Comparison of ENCODE assay signal across 9 mouse cellular contexts in genomic region chr17:28386150-28386905, GRCm38 (mm10). TPM values are rescaled to one million over a fixed set of nuclear protein-coding genes. Genes with fewer than 3 reads are reported as not detected.
A peak's percentile ranks its signal among the peaks of the same experiment; 100 is the strongest.
DNase-seq lines count a peak whose midpoint lies in the region; ATAC-seq and TF ChIP-seq lines count a peak whose summit lies in the region.
"Had no signal": no experiment of that assay in that cellular context is flagged by ENCODE, and none has a peak within 500 bp of the region (broad histone marks: within the 10 kb centered on the region; RNA-seq: fewer than 3 reads in every experiment).

No protein-coding gene starts in this region.

- DNase-seq in cerebellum, adult 2 months: peak; percentile 75 to 87
- DNase-seq in hindbrain, embryonic 10.5 days (ENCODE audit: low spot score): peak; percentile 84
- peak; percentile 58 for DNase-seq in layer of hippocampus, adult 9-11 months
- peak; percentile 85 for DNase-seq in lung, postnatal 10 days
- peak; percentile 74 for DNase-seq in retina, adult 2 months (ENCODE audit: low read depth, low spot score)
- DNase-seq in thymus, postnatal 14 days: peak; percentile 90

- peak; percentile 59; the same call in 1 of the 2 replicates for ATAC-seq in frontal cortex, adult (ENCODE audit: low TSS enrichment)

- no peaks in the 10 kb centered on the region for H3K36me3 ChIP-seq in E14TG2a.4 (ENCODE audit: insufficient read depth, low read length)
- H3K36me3 ChIP-seq in hindbrain, embryonic 10.5 days: no peaks in the 10 kb centered on the region

- 8% methylated on average over 23 of the region's 23 CpGs for WGBS in cerebellum, adult 2 months
- WGBS in hindbrain, embryonic 10.5 days: 5% methylated on average over 23 of the region's 23 CpGs

- no peak overlapping the region for H3K27ac ChIP-seq in cerebellum, adult 2 months (ENCODE audit: insufficient read depth, low read length)
- H3K27ac ChIP-seq in hindbrain, embryonic 10.5 days: no peak overlapping the region

- no peaks in the 10 kb centered on the region for H3K9me3 ChIP-seq in E14TG2a.4 (ENCODE audit: low read length)
- no peaks in the 10 kb centered on the region for H3K9me3 ChIP-seq in hindbrain, embryonic 10.5 days

- no peak for TF ChIP-seq POLR2A in cerebellum, adult 2 months (IDR thresholded peaks at IDR 0.05; ENCODE audit: borderline replicate concordance, insufficient read depth, low read length)

- peaks cover 32% of the 10 kb centered on the region for H3K4me1 ChIP-seq in E14TG2a.4 (replicated peaks; ENCODE audit: low read depth, low read length)
- H3K4me1 ChIP-seq in cerebellum, adult 2 months (ENCODE audit: control insufficient read depth, insufficient read depth, low read length): peaks cover 3% of the 10 kb centered on the region; the same call in 1 of the 2 replicates
- peaks cover 12% of the 10 kb centered on the region for H3K4me1 ChIP-seq in hindbrain, embryonic 10.5 days (replicated peaks)

- H3K27me3 ChIP-seq in E14TG2a.4 (ENCODE audit: insufficient read depth, low read length): peaks cover 38% of the 10 kb centered on the region
- H3K27me3 ChIP-seq in cerebellum, adult 2 months (ENCODE audit: control insufficient read depth, insufficient read depth, low read length): no peaks in the 10 kb centered on the region
- H3K27me3 ChIP-seq in hindbrain, embryonic 10.5 days (ENCODE audit: insufficient read depth, poor library complexity, severe bottlenecking): peaks cover 36% of the 10 kb centered on the region

- peak overlapping the region; percentile 58 for H3K4me3 ChIP-seq in E14TG2a.4 (replicated peaks; ENCODE audit: low read length)
- H3K4me3 ChIP-seq in cerebellum, adult 2 months (replicated peaks; ENCODE audit: insufficient read depth, low read depth, low read length): peak overlapping the region; percentile 13
- peak overlapping the region; percentile 34 for H3K4me3 ChIP-seq in hindbrain, embryonic 10.5 days
- H3K4me3 ChIP-seq: erythroblast, embryonic 14.5 days had no signal

- TF ChIP-seq CTCF in E14TG2a.4 (conservative IDR thresholded peaks at IDR 0.05; ENCODE audit: low read length): peak; percentile 79
- peak; percentile 89 for TF ChIP-seq CTCF in cerebellum, adult 2 months (IDR thresholded peaks at IDR 0.05; ENCODE audit: borderline replicate concordance, insufficient read depth, low read depth, low read length)

RNA-seq across cellular contexts. Expression of gene Tulp1, which starts 21.3 kb away (rescaled TPM):
- 0.29 TPM in 1 of 2 replicates, not detected in the other for polyA plus RNA-seq in cerebellum, adult 2 months (2012; rRNA removed)
- 2.8 and 4.0 TPM in 2 replicates for polyA plus RNA-seq in hindbrain, embryonic 10.5 days (2016; fragmentation: Nextera tagmentation; extraction: Ambion mirVana)

RNA-seq across cellular contexts. Expression of gene Tead3, which starts 35.7 kb away (rescaled TPM):
- polyA plus RNA-seq in cerebellum, adult 2 months (2012; rRNA removed): 2.3 and 3.2 TPM in 2 replicates
- polyA plus RNA-seq in hindbrain, embryonic 10.5 days (2016; fragmentation: Nextera tagmentation; extraction: Ambion mirVana): 5.5 and 6.1 TPM in 2 replicates

RNA-seq across cellular contexts. Expression of gene Rpl10a, which starts 58.1 kb away (rescaled TPM):
- polyA plus RNA-seq in cerebellum, adult 2 months (2012; rRNA removed): 808 and 827 TPM in 2 replicates
- polyA plus RNA-seq in hindbrain, embryonic 10.5 days (2016; fragmentation: Nextera tagmentation; extraction: Ambion mirVana): 439 and 483 TPM in 2 replicates
